Mouse (Mus musculus) mouse trophoblast stem cell (cell line): Measurements from ENCODE around the gene B3gnt3.

ENCODE experiments used
- in situ Hi-C, 2 experiments: fragments of 300-500 bp; cut with MseI, MboI; formaldehyde crosslinking; loops; 2 replicates in 1 of 2; 3 replicates in 1 of 2; pipeline ENCODE4 v1.15.1; 2025

The B3gnt3 gene

DNA sequence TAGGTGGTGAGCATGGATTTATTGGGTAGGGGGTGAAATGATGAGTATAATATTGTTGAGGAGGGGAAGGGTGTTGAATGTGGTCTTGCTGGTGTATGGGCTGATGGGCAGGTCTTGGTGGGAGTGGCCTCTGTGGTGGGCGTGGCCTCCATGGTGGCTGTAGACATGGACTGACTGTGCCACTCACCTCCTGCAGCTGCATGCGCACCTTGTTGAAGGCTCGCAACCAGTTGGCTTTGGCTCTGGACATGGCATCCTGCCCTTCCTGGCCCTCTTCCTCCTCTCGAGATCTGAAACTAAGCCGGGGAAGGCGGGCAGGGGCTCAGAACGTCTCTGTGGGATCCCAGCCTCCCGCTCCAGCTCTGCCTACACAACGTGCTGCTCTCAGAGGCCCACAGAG is 43.8 kb downstream of the B3gnt3 start:
- in situ Hi-C loops = loop anchor here in 1 of 2 experiments (10.0 kb wide), 1 partner anchor 93 kb away; the partner anchor contains the start of genes Nxnl1 and Slc27a1

DNA sequence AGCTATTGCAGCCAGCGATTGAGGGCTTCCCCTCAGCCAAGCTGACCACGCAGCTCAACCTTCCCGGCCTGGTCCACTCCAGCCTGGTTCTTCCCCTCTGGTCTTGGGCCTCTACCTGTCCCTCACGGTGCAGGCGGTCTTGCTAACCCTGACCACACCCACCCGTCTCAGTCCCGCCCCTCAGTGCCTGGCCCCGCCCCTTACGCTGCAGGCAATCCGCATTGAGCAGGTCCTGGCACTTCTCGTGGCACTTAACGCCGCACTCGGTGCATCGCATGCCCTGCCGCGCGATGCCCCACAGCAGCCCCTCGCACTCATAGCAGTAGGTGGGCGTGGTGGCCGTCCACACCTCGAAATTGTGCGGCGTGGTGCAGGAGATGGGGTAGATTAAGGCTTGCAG is 47.0 kb downstream of the B3gnt3 start:
- in situ Hi-C loops = loop anchor here in 1 of 2 experiments (10.0 kb wide), 1 partner anchor 90 kb away; the partner anchor contains the start of genes Nxnl1 and Slc27a1

DNA sequence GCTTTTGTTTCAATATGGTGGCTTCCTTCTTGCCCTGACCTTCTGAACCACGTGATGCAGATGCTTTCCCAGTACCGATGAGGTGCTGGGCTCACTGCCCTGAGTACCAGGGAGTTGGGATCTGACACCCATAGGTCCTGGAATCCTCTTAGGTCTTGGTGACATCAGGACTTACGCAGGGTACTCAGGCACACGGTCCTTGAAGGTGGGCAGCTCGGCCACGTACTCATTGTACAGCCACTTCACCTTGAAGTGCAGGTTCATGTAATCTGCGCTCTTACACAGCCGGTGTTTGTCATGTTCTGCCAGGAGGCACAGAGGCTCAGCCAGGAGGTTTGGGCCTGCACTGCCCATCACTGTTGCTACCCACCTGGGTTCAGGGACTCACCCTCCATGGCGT is 56.1 kb downstream of the B3gnt3 start:
- in situ Hi-C loops = no loop called here
